Mouse (Mus musculus): ENCODE measurements around the gene Fndc1.

The Fndc1 gene

DNA sequence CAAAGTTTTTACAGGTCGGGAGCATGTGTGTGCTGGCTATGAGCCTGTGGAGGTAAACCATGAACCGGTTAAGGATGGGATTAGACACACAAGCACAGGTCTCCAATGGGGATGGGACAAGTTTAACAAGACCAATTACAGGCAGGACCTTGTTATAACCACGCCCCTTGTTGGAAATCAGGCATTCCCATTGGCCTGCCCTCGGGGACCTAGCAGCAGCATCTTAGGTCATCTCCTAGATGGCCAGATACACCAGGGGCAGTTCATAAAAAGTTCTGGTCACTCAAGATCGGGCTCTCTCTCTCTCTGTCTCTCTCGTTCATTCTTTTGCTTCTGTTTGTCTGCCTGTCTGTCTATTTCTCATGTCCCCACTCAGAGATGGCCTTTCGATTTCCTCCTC lies 6.9 kb downstream of the Fndc1 start:
- no peak for DNase-seq (ENCODE audit: low read depth, low spot score)

DNA sequence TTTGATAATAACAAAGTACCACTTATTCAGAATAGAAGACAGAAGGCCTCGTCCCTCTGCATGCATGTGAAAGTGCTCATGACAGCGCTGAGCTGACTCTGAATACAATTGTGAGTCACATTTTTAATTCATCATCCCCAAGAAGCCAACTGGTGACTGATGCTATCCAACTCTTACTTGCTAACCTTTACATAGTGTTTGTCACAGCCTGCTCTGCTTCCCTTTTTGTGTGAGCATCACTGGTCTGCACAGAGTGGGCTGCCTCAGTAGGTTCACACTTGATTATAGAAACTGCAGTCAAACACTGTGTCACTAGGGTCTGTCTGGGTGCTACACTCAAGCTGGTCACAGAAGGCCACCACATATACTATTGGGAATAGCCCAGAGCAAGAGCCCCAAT lies 10.5 kb downstream of the Fndc1 start:
- DNase-seq (ENCODE audit: low read depth, low spot score) = no peak

DNA sequence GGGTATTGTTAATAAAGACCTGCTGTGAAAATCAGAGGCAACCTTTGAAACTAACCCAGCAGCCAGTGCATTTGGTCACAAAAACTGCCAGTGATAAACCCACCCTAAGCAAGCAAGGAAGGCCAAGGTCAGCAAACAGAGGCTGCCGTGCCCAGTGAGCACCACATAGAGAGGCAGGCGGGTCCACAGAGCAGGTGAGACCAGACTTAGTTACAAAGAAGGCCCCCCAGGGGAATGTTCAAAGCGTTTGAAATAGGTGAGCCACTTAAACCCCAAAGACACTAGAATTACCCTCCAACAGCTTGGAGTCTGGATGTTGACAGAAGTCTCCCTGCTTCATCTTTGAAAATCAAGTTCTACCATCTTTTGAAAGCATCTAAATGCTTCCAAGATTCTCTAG lies 12.7 kb downstream of the Fndc1 start:
- DNase-seq (ENCODE audit: low read depth, low spot score) = no peak

DNA sequence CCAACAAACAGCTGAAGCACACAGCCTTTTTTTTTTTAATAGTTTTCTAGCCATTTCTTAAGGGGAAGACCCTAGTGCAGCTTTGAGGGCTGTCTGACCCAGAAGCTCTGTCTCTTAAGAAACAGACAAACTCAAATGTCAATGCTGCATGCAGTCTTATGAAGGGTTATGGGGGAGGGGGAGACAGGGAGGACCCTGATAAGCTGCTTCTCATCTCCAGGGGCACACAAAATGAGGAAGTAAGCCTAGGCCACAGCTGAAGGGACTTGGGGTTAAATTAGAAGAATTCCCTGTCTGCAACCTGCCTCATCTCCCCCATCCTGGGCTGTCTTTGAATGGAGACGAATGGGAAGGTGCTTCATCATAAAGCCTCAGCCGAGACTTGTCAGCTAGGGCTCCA lies 19.1 kb downstream of the Fndc1 start:
- no peak for DNase-seq (ENCODE audit: low read depth, low spot score)

DNA sequence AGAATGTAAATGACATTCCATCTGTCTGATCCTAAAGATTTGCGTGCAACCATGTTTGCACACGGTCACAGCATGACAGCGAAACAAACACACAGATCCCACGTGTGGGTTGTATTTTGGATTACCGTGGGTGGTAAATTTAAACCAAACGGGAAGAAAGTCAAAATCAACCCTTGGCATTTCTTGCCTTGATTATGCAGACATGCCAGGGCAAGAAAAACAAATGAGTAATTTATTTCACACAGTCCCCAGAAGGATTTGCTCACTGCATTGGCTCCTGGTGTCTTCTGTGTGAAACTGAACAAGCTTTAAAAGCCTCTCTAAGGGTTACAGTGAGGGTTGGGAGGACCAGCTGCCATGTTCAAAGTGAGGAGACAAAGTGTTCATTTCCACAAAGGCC lies 22.0 kb downstream of the Fndc1 start:
- no peak for DNase-seq (ENCODE audit: low read depth, low spot score)

DNA sequence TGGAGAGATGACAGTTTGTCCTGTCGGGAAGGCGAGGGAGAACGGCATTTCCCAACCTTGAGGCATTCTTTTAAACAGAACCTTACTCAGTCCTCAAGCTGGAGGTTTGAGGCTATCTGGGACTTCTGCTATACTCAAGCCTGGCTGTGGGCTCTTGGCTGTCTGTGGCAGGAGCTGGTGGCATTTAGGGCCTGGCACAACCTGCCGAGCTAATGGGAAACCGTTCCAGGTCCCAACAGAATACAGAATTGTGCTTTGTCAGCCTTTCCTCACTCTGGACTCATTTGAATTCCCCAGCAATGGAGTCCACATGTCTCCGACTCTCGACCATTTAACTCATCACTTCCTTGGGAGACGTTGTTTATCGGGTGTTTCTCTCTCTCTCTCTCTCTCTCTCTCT lies 24.6 kb downstream of the Fndc1 start:
- no peak for DNase-seq (ENCODE audit: low read depth, low spot score)

DNA sequence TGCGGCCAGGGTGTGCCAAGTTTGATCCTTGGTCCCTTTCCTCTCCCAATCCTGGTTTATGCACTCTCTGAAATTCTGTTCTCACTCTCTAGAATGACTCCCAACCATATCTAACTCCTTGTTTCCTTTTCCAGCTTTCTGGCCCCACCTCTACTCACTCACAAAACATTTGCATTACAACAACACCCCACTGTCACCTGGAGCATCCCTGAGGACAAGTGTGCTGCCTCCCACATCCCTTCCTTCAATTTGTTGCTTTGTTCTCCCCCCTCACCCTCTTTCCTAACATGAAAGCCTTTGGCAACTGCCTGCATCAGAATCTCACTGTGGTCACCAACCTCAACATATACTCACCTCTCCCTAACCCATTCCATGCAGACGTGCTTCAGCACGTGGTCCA lies 27.2 kb downstream of the Fndc1 start:
- DNase-seq (ENCODE audit: low read depth, low spot score) = no peak

DNA sequence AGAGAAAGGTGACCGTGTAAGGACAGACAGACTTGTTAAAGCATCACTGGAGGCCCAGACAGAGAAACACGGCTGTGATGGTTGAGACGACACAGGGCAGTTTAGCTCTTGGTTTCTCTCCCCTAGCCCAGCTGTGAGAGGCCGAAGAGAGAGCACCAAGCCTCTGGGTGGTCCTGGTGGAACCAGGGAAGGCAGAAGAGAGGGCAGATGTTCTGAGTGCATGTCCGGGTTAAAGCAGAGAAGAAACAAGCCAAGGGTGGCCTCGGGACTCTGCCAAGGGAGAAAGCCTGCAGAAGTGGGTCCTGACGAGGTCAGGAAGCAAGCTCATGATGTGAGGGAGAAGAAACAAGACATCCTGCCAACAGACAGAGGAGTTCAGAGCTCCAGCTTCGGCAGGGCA lies 31.5 kb downstream of the Fndc1 start:
- DNase-seq (ENCODE audit: low read depth, low spot score) = no peak

DNA sequence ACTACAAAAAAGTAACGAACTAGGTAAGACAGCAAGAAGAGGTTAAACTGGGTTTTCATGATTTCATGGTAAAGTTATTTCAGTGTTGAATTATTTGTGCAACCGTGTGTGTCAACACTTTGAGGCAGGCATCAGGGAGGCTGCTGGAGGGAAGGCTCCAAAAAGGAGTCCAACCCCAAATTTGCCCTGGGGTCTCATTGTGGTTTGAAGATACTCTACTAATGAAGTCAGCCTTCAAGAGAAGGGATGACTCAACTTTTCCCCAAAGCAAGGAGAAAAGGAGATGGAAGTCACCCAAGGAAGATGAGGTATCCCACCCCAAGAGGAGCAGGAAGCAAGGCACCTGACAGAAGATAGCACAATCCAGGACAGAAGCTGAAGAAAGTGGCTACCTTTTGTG lies 31.9 kb downstream of the Fndc1 start:
- no peak for DNase-seq (ENCODE audit: low read depth, low spot score)

DNA sequence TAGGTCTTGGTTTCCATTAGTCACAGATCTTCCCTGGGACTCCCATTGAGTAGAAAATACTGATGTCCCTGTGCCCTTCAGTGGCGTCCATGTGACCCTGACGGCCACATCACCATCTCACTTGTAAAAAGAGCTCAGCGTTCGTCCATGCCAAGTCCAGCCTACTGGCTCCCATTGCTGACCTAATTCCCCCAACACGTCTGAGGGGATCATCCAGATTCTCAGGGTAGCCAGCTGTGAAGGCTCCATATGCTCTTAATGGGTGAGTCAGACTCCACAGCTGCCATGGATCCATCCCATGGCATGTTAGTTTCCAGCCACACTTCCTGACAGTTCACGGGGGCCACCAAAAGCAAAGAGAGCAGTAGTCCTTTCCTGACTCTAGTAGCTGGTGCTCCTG lies 33.0 kb downstream of the Fndc1 start:
- DNase-seq (ENCODE audit: low read depth, low spot score) = no peak

DNA sequence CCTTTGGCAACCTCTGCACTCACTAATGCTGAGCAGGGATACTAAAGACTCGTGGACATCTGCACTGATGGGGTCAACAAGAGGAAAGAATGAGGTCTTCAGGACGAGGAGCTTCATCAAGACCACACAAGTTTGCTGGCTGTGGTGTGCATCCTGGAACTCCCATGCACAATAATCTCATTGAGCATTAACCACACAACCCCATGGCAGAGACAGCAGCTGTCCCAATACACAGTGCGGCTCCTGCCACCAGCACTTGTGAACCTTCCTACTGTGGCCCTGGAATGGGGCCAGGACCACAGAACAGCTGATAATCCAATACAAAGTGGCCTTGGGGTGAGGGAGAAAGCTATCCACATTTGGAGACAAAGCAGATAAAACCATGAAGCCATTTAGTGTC lies 36.6 kb downstream of the Fndc1 start:
- DNase-seq (ENCODE audit: low read depth, low spot score) = no peak

DNA sequence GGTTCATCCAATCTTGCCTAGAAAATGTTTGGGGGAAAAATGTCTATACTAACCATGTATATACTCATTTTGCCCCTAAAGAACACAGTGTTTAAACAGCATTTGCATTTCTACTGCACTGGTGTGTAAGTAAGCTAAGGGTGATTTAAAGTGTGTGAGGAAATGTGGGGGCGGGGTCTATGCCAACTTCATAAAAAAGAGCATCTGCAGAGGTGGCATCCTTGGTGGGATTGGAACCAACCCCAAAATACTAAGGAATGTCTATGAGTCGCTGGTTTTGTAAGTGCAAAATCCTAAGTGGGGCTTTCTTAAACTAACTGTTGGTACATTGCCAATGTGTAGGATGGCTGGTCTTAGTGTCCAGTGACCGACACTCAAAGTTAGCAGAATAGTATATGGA lies 53.0 kb downstream of the Fndc1 start:
- no peak for DNase-seq (ENCODE audit: low read depth, low spot score)

DNA sequence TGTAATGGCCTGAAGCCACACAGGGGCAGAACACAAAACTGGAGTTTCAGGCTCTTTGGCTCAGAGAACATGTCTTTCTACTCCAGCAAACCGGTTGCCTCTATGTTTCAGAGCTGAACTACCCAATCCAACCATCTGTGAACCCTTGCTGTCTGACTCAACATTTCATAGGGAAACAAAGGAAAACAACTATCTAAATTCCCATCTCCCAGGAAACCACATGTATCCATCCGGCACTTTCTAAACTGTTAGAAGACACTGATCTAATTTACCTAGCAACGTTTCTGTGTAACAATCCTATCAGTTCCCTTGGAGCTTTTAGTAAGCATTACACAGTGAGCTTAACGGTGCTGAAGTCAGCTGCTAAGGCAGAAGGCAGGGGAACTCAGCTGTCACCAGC lies 67.3 kb downstream of the Fndc1 start:
- DNase-seq (ENCODE audit: low read depth, low spot score) = no peak

DNA sequence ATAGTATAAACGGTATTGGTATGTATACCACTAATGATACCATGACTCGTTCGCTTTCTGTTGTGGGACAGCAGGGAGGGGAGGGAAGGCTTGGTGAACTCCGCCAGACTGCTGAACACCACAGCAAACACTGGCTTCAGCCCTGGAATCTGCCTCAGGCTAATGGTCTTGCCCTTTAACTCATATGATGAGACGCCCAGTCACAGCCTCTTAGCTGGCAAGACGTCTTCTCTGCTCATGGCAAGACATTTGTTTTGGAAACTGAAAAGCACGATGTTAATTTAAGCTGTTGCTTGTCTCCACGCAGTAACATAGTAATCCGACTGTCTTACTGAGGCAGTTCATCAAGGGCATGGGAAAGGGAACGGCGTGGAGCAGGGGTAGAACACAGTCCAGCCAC lies 72.1 kb downstream of the Fndc1 start:
- no peak for DNase-seq (ENCODE audit: low read depth, low spot score)

DNA sequence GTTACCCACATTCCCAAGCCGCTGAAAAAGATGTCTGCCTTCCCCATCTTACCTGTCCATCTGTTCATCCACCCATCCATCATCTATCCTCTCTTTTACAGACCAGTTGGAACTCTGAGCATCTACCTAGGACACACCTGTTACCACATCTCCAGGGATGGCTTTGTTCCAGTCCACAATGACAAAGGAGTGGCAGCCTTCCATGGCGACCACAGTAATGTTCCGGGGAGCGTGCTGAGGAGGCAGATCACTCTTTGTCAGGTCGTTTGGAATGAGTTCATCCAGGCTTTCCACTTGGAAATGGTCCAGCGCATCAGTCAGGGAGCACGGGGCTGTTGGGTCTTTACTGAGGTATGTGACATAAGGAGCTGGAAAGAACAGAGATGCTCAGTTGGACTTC lies 73.7 kb downstream of the Fndc1 start:
- no peak for DNase-seq (ENCODE audit: low read depth, low spot score)

DNA sequence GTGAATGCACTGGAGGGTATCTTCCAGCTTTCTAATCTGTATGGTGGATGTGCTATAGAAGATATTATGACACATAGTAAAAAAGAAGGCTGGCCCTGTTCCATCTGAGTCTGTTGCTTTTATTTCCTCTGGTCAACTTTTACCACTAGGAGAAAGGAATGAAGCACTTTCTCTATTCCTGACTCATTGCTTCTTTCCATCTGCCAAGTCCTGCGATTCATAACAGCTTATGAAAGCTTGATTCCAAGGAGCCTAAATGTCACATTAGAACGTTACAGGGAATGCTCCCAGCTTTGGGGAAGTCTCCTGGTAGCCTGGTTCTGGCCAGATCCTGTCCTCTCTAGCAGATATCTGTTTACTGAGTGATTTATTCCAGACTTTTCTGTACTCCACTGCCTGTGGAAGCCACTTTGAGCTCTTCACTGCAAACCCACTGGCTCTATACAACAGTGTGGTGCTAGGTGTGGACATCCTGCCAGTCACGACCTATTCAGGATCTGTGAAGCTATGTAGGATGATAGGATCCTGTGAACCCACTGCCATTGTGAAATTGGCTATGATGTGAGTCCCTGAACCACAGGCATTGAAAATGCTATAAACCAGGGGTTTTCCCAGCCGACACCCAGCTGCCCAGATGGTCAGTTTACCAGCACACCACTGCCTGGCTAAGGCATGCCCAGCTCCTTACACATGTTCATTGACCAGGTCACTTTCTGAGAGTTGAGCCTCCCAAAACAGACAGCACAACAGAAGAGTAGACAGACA lies 77.9 kb downstream of the Fndc1 start:
- no peak for DNase-seq (ENCODE audit: low read depth, low spot score)

DNA sequence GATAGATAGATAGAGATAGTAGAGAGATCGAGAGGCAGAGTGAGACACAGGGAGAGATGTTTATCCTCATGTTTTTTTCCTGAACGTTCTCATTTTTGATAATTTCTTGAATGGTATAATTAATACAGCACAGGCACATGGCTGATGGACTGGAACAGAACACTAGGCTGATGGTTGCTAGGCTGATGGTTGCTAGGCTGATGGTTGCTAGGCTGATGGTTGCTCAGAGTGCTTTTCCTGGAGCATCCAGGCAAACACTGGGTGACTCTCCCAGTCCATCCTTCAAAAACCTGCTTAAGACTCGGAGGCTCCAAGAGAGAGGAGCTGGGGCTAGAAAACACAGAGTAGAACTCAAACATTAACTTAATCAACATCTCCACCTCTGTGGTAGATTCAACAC lies 80.3 kb downstream of the Fndc1 start:
- no peak for DNase-seq (ENCODE audit: low read depth, low spot score)

DNA sequence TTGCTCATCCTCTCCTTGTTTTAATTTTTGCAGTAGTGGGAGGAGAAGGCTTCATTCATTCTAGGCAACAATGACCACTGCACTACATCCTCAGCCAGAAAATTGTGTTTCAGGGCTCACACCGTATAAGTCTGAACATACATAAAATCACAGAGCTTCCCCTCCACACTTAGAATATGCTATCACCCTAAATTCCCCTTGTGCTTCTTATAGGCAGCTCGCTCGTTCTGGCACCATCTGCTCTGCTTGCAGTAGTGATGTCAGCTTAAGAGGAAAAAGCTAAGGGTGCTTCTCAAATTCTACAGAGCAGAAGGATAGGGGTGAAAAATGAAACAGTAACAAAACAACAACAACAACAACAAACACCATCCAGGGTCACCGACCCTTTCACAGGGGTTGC lies 82.1 kb downstream of the Fndc1 start:
- no peak for DNase-seq (ENCODE audit: low read depth, low spot score)

DNA sequence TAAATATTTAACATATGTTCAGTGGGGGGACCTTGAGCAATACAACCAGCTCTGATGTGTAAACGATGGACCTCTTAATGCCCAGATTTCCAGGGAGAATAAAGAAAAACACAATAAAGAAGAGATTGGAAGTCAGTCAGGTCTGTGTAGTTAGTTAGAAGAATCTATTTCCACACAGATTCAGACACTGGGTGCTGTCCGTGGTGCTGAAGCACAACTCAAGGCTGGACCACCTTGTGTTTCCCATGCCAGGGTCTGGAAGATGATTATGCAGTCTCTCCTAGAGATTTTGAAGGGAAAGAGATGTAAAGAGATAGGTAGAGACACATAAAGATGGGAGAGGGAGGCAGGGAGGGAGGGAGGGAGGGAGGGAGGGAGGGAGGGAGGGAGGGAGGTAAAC lies 86.1 kb downstream of the Fndc1 start:
- no peak for DNase-seq (ENCODE audit: low read depth, low spot score)

DNA sequence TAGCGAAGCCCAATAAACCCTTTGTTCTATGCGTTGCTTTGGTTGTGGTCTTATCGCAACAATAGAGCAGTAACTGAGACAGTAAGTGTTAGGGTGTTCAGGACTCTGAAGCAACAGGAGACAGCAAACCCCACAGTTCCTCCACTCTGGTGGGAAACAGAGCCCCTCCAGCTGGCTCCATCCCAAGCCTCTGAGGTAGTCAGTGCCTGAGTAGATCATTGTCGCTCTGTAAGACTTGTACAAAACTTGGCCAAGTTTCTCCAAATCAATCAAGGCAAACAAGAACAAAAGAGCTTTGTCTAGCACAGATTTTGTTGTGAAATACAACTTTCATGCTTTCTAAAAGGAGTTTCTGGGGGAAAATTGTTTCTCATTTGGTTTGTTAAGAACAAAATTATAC lies 104.1 kb downstream of the Fndc1 start:
- no peak for DNase-seq (ENCODE audit: low read depth, low spot score)

DNA sequence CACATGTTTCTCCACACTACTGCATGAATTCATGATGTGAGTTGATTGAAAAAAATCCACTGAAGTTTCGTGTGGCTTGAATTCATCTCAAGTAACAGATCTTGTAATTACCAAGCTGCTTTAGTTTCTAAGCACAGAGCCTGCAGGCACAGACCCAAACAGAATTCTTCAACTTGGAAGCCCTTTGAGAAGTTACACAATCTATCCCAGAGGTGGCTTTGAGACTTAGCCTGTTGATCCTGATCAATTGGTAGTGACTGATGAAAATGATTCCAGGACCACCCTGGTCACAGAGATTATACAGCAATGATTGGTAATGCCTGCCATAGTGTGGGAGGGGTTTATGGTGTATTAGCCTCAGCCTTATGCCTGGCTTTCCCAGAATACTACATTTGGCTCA lies 108.2 kb downstream of the Fndc1 start:
- no peak for DNase-seq (ENCODE audit: low read depth, low spot score)

DNA sequence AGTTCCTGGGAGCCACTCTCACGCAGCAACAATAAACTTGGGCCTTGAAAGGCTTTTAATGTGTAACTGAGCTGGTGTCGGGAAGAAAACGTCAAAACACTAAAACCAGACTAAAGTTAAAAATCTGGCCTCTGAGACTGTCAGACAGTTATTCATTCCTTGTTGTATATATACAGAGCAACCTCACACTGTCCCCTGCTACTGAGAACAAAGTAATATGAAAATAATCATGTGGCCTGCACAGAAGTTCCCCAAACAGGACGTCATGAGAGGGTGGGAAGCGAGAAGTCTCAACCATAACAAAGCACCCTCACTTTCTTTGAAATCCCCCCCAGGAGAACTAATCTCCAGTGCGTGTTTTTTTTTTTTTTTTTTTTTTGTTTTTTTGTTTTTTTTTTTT lies 109.2 kb downstream of the Fndc1 start:
- DNase-seq (ENCODE audit: low read depth, low spot score) = no peak

DNA sequence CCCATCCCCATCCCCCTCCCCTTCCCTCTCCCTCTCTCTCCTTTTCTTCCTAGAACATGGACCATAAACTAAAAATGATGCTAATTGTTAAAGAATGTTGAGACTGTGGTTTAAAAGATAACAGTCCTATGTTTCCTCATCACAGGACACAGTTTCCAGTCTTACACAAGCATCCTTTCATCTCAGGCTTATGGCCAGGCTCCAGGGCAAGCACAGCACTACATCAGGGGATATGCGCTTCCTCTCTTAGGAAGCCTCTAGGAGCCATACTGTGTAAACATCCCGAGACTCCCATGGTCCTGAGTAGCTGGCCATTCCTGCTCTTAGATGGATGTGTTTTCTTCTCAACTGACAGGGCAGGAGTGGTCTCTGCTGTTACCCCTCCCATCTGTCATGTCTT lies 114.1 kb downstream of the Fndc1 start:
- no peak for DNase-seq (ENCODE audit: low read depth, low spot score)

DNA sequence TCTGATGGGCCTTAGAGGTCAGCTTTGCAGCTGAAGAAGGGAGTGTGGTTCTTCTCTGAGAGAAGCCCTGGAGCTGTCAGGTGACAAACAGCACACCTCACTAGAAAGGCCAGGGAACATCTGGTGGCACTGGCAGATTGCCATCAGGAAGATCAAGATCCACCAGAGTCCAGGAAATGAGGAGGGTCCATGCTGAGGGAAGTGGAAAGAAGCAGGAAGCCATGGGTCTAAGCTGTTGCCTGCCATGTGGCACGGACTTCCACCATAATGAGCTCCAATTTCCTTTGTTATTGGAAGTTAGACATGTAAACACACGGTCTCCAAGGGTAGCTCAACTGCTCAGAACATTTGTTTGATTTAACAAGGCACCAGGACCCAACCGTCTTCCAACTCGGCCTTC lies 120.0 kb downstream of the Fndc1 start:
- no peak for DNase-seq (ENCODE audit: low read depth, low spot score)

All from c-Kit-negative CD71-positive TER-119-positive erythroid progenitor cells, embryonic 14.5 days (primary cell).